Mouse (Mus musculus): ENCODE results near the gene Edn2. TPM values are rescaled to one million over a fixed set of nuclear protein-coding genes. Genes with fewer than 3 reads are reported as not detected.

Gene Edn2
- polyA plus RNA-seq, 1 experiment from 2014 or later = 0.18 TPM

DNA sequence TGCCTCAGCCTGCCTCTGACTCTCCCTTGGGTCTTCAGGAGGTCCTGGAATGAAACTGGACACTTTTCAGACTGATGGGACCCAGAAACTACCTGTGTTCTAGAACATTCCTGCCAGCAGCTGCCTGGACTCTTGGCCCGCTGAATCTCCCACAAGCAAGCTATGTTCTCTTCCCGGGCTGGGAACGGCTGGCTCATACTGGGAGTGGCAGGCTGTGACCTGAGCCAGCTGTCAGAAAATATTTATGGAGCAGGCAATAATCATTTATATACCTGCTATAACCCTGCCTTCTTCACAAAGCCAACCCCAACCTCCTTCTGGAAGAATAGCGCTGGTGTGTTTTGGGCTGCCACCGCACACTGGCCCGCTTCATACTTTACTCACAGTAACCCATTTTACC is 6.8 kb downstream of the Edn2 start:
- Histone ChIP-seq H3K4me1 (ENCODE audit: control insufficient read depth, insufficient read depth, low read length) (peaks cover 10% of the 10 kb centered on the region), H3K27ac (replicated peaks; ENCODE audit: low read depth, low read length) (no peak overlapping the region), H3K4me3 (replicated peaks; ENCODE audit: low read depth, low read length) (no peak overlapping the region), H3K9ac (replicated peaks; ENCODE audit: low read length) (no peak overlapping the region), H3K27me3 (ENCODE audit: control insufficient read depth, insufficient read depth, low read length) (no peaks in the 10 kb centered on the region), H3K4me2 (ENCODE audit: low read length) (no peak overlapping the region), H3K36me3 (ENCODE audit: control insufficient read depth, insufficient read depth, low read length) (no peaks in the 10 kb centered on the region), H3K9me3 (ENCODE audit: control insufficient read depth, low read length) (no peaks in the 10 kb centered on the region)
- WGBS = 91% methylated on average over 6 of the region's 6 CpGs
- no peak for DNase-seq
- no peak for ATAC-seq (ENCODE audit: low FRiP score, low TSS enrichment)

DNA sequence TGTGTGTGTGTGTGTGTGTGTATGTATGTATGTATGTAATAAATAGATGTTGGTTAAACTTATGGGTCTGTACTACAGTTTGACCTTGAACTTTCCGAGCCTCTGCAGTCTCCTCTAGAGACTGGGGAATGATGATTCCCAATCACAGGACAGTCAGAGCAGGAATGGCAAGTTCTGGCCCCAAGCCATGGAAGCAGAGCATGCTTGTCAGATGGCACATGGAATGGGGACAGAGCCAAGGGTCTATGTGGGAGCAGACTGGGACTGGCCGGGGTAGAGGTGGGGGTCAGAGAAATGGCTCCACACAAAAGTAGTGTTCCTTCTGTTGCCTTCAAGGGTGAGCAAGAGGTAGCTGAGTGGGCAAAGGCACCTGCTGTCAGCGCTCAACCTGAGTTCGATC is 7.3 kb downstream of the Edn2 start:
- Histone ChIP-seq H3K9me3 (ENCODE audit: control insufficient read depth, low read length) (no peaks in the 10 kb centered on the region), H3K27ac (replicated peaks; ENCODE audit: low read depth, low read length) (no peak overlapping the region), H3K36me3 (ENCODE audit: control insufficient read depth, insufficient read depth, low read length) (no peaks in the 10 kb centered on the region), H3K4me1 (ENCODE audit: control insufficient read depth, insufficient read depth, low read length) (peaks cover 10% of the 10 kb centered on the region), H3K4me3 (replicated peaks; ENCODE audit: low read depth, low read length) (no peak overlapping the region), H3K9ac (replicated peaks; ENCODE audit: low read length) (no peak overlapping the region), H3K27me3 (ENCODE audit: control insufficient read depth, insufficient read depth, low read length) (no peaks in the 10 kb centered on the region), H3K4me2 (ENCODE audit: low read length) (no peak overlapping the region)
- 95% methylated on average over 4 of the region's 4 CpGs for WGBS
- ATAC-seq (ENCODE audit: low FRiP score, low TSS enrichment) (no peak), DNase-seq (no peak)

DNA sequence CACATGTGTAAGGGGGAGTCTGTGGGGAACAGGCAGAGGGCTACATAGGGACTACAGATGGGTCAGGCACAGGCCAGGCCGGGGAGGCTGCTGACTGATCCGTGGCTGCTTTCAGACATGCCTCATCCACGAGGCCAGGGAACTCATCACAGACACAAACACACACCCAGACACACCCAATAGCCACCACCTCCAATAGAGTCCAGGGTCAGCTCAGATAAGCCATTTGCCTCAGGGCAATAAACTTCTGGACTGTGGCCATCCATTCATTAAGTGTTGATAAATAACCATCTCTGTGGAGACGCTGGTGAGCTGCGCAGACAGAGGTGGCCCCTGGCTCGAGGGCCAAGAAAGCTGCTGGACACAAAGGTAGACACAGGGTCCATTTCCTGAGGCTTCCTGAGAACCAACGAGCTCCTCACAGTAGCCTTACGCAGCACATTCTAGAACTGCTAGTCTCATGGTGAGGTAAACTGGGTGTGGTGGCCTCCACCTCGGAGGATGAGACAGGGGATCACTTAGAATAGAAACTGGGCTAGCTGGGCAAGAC is 9.5 kb downstream of the Edn2 start:
- no peak overlapping the region for H3K27ac ChIP-seq (replicated peaks; ENCODE audit: low read depth, low read length)
- no peaks in the 10 kb centered on the region for H3K36me3 ChIP-seq (ENCODE audit: control insufficient read depth, insufficient read depth, low read length)
- no peak for DNase-seq
- no peak overlapping the region for H3K4me3 ChIP-seq (replicated peaks; ENCODE audit: low read depth, low read length)
- no peak overlapping the region for H3K4me2 ChIP-seq (ENCODE audit: low read length)
- no peaks in the 10 kb centered on the region for H3K9me3 ChIP-seq (ENCODE audit: control insufficient read depth, low read length)
- peaks cover 10% of the 10 kb centered on the region for H3K4me1 ChIP-seq (ENCODE audit: control insufficient read depth, insufficient read depth, low read length)
- no peaks in the 10 kb centered on the region for H3K27me3 ChIP-seq (ENCODE audit: control insufficient read depth, insufficient read depth, low read length)
- 82% methylated on average over 9 of the region's 9 CpGs for WGBS
- no peak overlapping the region for H3K9ac ChIP-seq (replicated peaks; ENCODE audit: low read length)
- ATAC-seq (ENCODE audit: low FRiP score, low TSS enrichment) = no peak

GRCm38 (mm10) chr4:120172050-120172684 is 11.2 kb downstream of the Edn2 start:
- H3K36me3 ChIP-seq (ENCODE audit: control insufficient read depth, insufficient read depth, low read length) = no peaks in the 10 kb centered on the region
- DNase-seq = peak; percentile 81
- H3K4me1 ChIP-seq (ENCODE audit: control insufficient read depth, insufficient read depth, low read length) = peaks cover 10% of the 10 kb centered on the region
- H3K4me2 ChIP-seq (ENCODE audit: low read length) = no peak overlapping the region
- no peaks in the 10 kb centered on the region for H3K27me3 ChIP-seq (ENCODE audit: control insufficient read depth, insufficient read depth, low read length)
- WGBS = 16% methylated on average over 7 of the region's 7 CpGs
- H3K9me3 ChIP-seq (ENCODE audit: control insufficient read depth, low read length) = no peaks in the 10 kb centered on the region
- no peak overlapping the region for H3K9ac ChIP-seq (replicated peaks; ENCODE audit: low read length)
- 0 out of 2 replicates have a peak overlapping the region, but pooled peaks have one; percentile 37 for H3K27ac ChIP-seq (replicated peaks; ENCODE audit: low read depth, low read length)
- H3K4me3 ChIP-seq (replicated peaks; ENCODE audit: low read depth, low read length) = no peak overlapping the region
- peak; percentile 88 for ATAC-seq (ENCODE audit: low FRiP score, low TSS enrichment)

DNA sequence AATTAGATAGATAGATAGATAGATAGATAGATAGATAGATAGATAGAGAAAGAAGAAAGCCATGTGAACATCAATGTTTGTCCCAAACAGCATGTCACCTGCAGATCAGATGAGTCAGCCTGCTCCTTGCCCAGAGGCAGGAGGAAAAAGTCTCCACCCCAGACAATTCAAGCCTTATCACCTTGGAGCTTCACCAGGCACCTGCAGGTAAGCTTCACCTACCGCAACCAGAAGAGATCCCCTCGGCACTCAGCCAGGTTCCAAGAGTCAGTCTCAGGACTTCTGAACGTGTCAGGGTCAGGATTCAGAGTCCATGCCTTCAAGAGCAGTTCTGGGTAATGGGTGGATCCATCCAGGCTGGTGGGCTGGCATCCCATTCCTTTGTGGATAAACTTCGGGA is 18.1 kb downstream of the Edn2 start:
- no peaks in the 10 kb centered on the region for H3K4me1 ChIP-seq (ENCODE audit: control insufficient read depth, insufficient read depth, low read length)
- no peak overlapping the region for H3K27ac ChIP-seq (replicated peaks; ENCODE audit: low read depth, low read length)
- 81% methylated on average over 4 of the region's 4 CpGs for WGBS
- H3K27me3 ChIP-seq (ENCODE audit: control insufficient read depth, insufficient read depth, low read length) = no peaks in the 10 kb centered on the region
- no peak for DNase-seq
- H3K4me2 ChIP-seq (ENCODE audit: low read length) = no peak overlapping the region
- no peak overlapping the region for H3K9ac ChIP-seq (replicated peaks; ENCODE audit: low read length)
- H3K4me3 ChIP-seq (replicated peaks; ENCODE audit: low read depth, low read length) = no peak overlapping the region
- H3K9me3 ChIP-seq (ENCODE audit: control insufficient read depth, low read length) = no peaks in the 10 kb centered on the region
- no peaks in the 10 kb centered on the region for H3K36me3 ChIP-seq (ENCODE audit: control insufficient read depth, insufficient read depth, low read length)
- ATAC-seq (ENCODE audit: low FRiP score, low TSS enrichment) = no peak

- Histone ChIP-seq H3K4me3 (replicated peaks; ENCODE audit: low read depth, low read length) (no peak overlapping the region), H3K9me3 (ENCODE audit: control insufficient read depth, low read length) (no peaks in the 10 kb centered on the region), H3K4me2 (ENCODE audit: low read length) (no peak overlapping the region), H3K4me1 (ENCODE audit: control insufficient read depth, insufficient read depth, low read length) (no peaks in the 10 kb centered on the region), H3K9ac (replicated peaks; ENCODE audit: low read length) (no peak overlapping the region), H3K36me3 (ENCODE audit: control insufficient read depth, insufficient read depth, low read length) (no peaks in the 10 kb centered on the region), H3K27me3 (ENCODE audit: control insufficient read depth, insufficient read depth, low read length) (no peaks in the 10 kb centered on the region), H3K27ac (replicated peaks; ENCODE audit: low read depth, low read length) (no peak overlapping the region)
- no peak for ATAC-seq (ENCODE audit: low FRiP score, low TSS enrichment)
- no peak for DNase-seq
Observed at GRCm38 (mm10) chr4:120180535-120180934, 19.5 kb downstream of the Edn2 start.

GRCm38 (mm10) chr4:120184374-120184991 is 23.5 kb downstream of the Edn2 start:
- Histone ChIP-seq H3K4me1 (ENCODE audit: control insufficient read depth, insufficient read depth, low read length) (0 out of 2 replicates have a peak, but pooled peaks cover 3% of the 10 kb centered on the region), H3K9ac (replicated peaks; ENCODE audit: low read length) (no peak overlapping the region), H3K9me3 (ENCODE audit: control insufficient read depth, low read length) (no peaks in the 10 kb centered on the region), H3K27ac (replicated peaks; ENCODE audit: low read depth, low read length) (no peak overlapping the region), H3K27me3 (ENCODE audit: control insufficient read depth, insufficient read depth, low read length) (no peaks in the 10 kb centered on the region), H3K4me3 (replicated peaks; ENCODE audit: low read depth, low read length) (no peak overlapping the region), H3K4me2 (ENCODE audit: low read length) (no peak overlapping the region), H3K36me3 (ENCODE audit: control insufficient read depth, insufficient read depth, low read length) (no peaks in the 10 kb centered on the region)
- no peak for DNase-seq
- 22% methylated on average over 5 of the region's 5 CpGs for WGBS
- ATAC-seq (ENCODE audit: low FRiP score, low TSS enrichment) = no peak

DNA sequence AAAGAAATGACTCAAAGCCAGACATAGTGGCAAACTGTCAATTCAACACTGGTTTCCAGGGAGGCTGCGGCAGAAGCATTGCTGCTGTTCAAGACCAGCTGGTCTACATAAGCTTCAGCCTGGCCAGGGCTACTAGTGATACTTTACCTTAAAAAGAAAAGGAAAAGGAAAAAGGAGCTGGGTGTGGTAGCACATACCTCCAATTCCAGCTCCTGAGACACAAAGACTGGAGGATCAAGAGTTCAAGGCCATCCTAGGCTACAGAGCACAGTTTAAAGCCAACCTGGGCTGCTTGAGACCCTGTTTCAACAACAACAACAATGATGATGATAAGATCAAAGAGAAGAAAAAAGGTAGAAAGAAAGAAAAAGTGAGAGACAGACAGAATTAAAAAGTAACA is 25.4 kb downstream of the Edn2 start:
- no peak for ATAC-seq (ENCODE audit: low FRiP score, low TSS enrichment)

DNA sequence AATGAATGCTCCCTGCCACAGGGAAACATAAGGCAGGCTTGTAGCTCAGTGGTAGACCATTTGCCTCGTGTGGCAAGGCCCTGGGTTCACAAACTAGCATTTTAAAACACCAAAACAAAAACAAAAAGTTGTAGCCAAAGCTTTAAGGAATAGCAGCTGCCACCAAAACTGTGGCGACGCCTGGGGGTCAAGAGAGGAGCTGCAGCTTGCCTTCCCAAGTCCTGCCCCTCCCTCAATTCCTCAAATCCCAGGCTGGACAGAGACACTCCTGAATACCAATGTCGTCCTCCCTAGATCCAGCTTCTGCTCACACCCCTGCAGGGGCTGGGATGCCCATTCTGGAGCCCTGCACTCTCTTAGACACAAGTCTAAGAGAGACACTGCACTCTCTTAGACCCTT is 25.9 kb downstream of the Edn2 start:
- Histone ChIP-seq H3K9ac (replicated peaks; ENCODE audit: low read length) (no peak overlapping the region), H3K4me3 (replicated peaks; ENCODE audit: low read depth, low read length) (no peak overlapping the region), H3K27me3 (ENCODE audit: control insufficient read depth, insufficient read depth, low read length) (no peaks in the 10 kb centered on the region), H3K9me3 (ENCODE audit: control insufficient read depth, low read length) (no peaks in the 10 kb centered on the region), H3K36me3 (ENCODE audit: control insufficient read depth, insufficient read depth, low read length) (no peaks in the 10 kb centered on the region), H3K4me2 (ENCODE audit: low read length) (no peak overlapping the region), H3K4me1 (ENCODE audit: control insufficient read depth, insufficient read depth, low read length) (0 out of 2 replicates have a peak, but pooled peaks cover 3% of the 10 kb centered on the region), H3K27ac (replicated peaks; ENCODE audit: low read depth, low read length) (no peak overlapping the region)
- ATAC-seq (ENCODE audit: low FRiP score, low TSS enrichment) = no peak
- 4% methylated on average over 4 of the region's 4 CpGs for WGBS
- DNase-seq = no peak

More for the DNA sequence above, 25.4 kb downstream of the Edn2 start:
- H3K27me3 ChIP-seq (ENCODE audit: control insufficient read depth, insufficient read depth, low read length) = no peaks in the 10 kb centered on the region
- H3K9ac ChIP-seq (replicated peaks; ENCODE audit: low read length) = no peak overlapping the region
- 96% methylated on average over 1 of the region's 1 CpGs for WGBS
- no peaks in the 10 kb centered on the region for H3K36me3 ChIP-seq (ENCODE audit: control insufficient read depth, insufficient read depth, low read length)
- no peak overlapping the region for H3K27ac ChIP-seq (replicated peaks; ENCODE audit: low read depth, low read length)
- H3K4me2 ChIP-seq (ENCODE audit: low read length) = no peak overlapping the region
- no peaks in the 10 kb centered on the region for H3K9me3 ChIP-seq (ENCODE audit: control insufficient read depth, low read length)
- H3K4me1 ChIP-seq (ENCODE audit: control insufficient read depth, insufficient read depth, low read length) = 0 out of 2 replicates have a peak, but pooled peaks cover 3% of the 10 kb centered on the region
- no peak overlapping the region for H3K4me3 ChIP-seq (replicated peaks; ENCODE audit: low read depth, low read length)
- DNase-seq = no peak

Data from midbrain, embryonic 14.5 days (tissue).